Mouse (Mus musculus) forebrain, postnatal 0 days (tissue): ENCODE measurements around the gene Golt1a. TPM values are rescaled to one million over a fixed set of nuclear protein-coding genes. Genes with fewer than 3 reads are reported as not detected.

ENCODE experiments used
- ATAC-seq: fragments of 200-750 bp; cut with Nextera tagmentation; 2 replicates; pipeline ENCODE4 v1.8.0; 2017; ENCODE audit warnings: mild to moderate bottlenecking, moderate library complexity
- DNase-seq: peaks from one replicate; pipeline ENCODE4 v3.0.0-alpha.2; 2015
- H3K27ac ChIP-seq: fragments of 300-500 bp; sonication (generic); 2 replicates; pipeline ENCODE4 v1.5.1; 2014; ENCODE audit warnings: low read depth, mild to moderate bottlenecking, antibody characterized with exemption, low read length, moderate library complexity, mixed read lengths
- H3K27me3 ChIP-seq: fragments of 300-500 bp; sonication (generic); 2 replicates; pipeline ENCODE4 v1.6.1; 2014; ENCODE audit warnings: mild to moderate bottlenecking, low read length, mixed read lengths; ENCODE audit not compliant: insufficient read depth
- H3K36me3 ChIP-seq: fragments of 300-500 bp; sonication (generic); 2 replicates; pipeline ENCODE4 v1.6.1; 2014; ENCODE audit warnings: mild to moderate bottlenecking, moderate library complexity; ENCODE audit not compliant: insufficient read depth
- H3K4me1 ChIP-seq: fragments of 300-500 bp; sonication (generic); 2 replicates; pipeline ENCODE4 v1.6.1; 2014; ENCODE audit warnings: antibody characterized with exemption; ENCODE audit not compliant: insufficient read depth
- H3K4me2 ChIP-seq: fragments of 300-500 bp; sonication (generic); 2 replicates; pipeline ENCODE4 v1.6.1; 2014; ENCODE audit warnings: low read depth, mild to moderate bottlenecking, moderate library complexity
- H3K4me3 ChIP-seq: fragments of 300-500 bp; sonication (generic); 2 replicates; pipeline ENCODE4 v1.5.1; 2014; ENCODE audit warnings: low read depth, low read length, mixed read lengths
- H3K9ac ChIP-seq: fragments of 300-500 bp; sonication (generic); 2 replicates; pipeline ENCODE4 v1.6.1; 2014; ENCODE audit warnings: mild to moderate bottlenecking
- H3K9me3 ChIP-seq: fragments of 300-500 bp; sonication (generic); 2 replicates; pipeline ENCODE4 v1.6.1; 2016; ENCODE audit warnings: low read length
- CTCF ChIP-seq: sonication (generic); IDR thresholded peaks from 2 replicates; pipeline ENCODE4 v1.5.1; 2016; ENCODE audit warnings: antibody characterized with exemption, control low read depth, low read depth
- WGBS: fragments of 180-500 bp; shearing (Covaris S2); extraction: QIAGEN DNeasy Blood & Tissue Kit; methylation state at CpG from one replicate; pipeline ENCODE4 v1.1.7; 2014; 5-methylcytosine and 5-hydroxymethylcytosine counted together
- polyA plus RNA-seq: library from polyadenylated mRNA; unstranded; fragments of >200 nt; fragmentation: Nextera tagmentation; extraction: Ambion mirVana; gene quantifications from 2 replicates; pipeline ENCODE4 v1.2.1, GENCODE M21; 2015
- total RNA-seq: library from RNA; depleted of rRNA; stranded (reverse); fragments of >200 nt; gene quantifications from 2 replicates; pipeline ENCODE4 v1.2.3, GENCODE M21; 2014

Gene Golt1a
- total and polyA plus RNA-seq, 2 experiments from 2014 or later, result 0.29 TPM; not detected in 1

DNA sequence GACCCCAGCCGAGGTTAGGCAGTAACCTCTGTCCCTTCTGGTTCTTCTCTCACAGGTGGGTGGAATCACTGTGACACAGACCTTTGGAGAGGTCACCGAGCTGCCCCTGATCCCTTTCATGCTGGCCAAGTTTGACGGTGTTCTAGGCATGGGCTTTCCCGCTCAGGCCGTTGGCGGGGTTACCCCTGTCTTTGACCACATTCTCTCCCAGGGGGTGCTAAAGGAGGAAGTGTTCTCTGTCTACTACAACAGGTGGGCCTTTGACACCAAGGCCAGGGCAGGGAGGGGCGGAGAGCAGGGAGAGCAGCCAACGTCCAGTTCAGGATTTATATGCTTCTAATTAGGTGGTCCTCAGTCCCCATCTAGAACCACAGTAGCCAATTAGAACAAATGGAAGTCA lies 46.7 kb downstream of the Golt1a start:
- 66% methylated on average over 8 of the region's 8 CpGs for WGBS
- no peak for TF ChIP-seq CTCF
- Histone ChIP-seq H3K36me3 (no peaks in the 10 kb centered on the region), H3K27me3 (no peaks in the 10 kb centered on the region), H3K27ac (no peak overlapping the region), H3K4me3 (no peak overlapping the region), H3K9ac (no peak overlapping the region), H3K4me2 (no peak overlapping the region), H3K4me1 (no peaks in the 10 kb centered on the region; the same call in 1 of the 2 replicates), H3K9me3 (no peaks in the 10 kb centered on the region)
- DNase-seq, result no peak
- ATAC-seq, result no peak

DNA sequence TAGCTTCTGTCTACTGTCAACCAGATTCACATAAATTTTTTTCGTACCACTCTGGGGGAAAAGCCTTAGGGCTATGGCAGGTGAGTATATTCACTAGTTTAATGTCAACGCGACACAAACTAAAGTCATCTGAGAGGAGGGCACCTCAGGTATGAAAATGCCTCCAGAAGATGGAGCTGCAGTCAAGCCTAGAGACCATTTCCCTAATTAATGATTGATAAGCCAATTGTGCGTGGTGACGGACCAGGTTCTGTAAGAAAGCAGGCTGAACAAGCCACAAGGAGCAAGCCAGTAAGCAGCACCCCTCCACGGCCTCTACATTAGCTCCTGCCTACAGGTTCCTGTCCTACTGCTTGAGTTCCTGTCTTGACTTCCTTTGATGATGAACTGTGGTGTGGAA lies 51.4 kb downstream of the Golt1a start:
- Histone ChIP-seq H3K27ac (no peak overlapping the region), H3K4me2 (no peak overlapping the region), H3K27me3 (peaks cover 12% of the 10 kb centered on the region), H3K4me3 (no peak overlapping the region), H3K36me3 (no peaks in the 10 kb centered on the region), H3K9ac (no peak overlapping the region), H3K4me1 (0 out of 2 replicates have a peak, but pooled peaks cover 3% of the 10 kb centered on the region), H3K9me3 (no peaks in the 10 kb centered on the region)
- WGBS, result 90% methylated on average over 6 of the region's 6 CpGs
- ATAC-seq (no peak), DNase-seq (no peak)
- TF ChIP-seq CTCF, result no peak

DNA sequence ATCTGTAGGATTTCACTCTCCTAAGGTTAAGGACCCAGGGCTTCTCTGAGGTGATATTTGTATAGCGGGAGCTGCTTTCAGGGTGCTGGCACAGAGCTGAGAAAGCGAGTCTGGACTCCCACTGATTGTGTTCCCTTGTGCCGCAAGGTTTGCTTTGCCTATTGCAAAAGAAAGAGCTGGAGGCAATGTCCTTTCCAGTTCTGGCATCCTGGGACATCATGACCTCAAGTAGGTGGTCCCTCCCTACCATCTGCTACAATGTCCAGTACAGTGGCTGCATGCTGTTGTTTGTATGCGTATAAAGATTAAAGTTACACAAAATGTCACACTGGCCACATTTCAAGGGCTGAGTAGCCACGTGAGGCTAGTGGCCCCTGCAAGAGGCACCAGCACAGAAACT lies 52.5 kb downstream of the Golt1a start:
- Histone ChIP-seq H3K9ac (no peak overlapping the region), H3K4me2 (no peak overlapping the region), H3K4me1 (0 out of 2 replicates have a peak, but pooled peaks cover 3% of the 10 kb centered on the region), H3K27ac (no peak overlapping the region), H3K36me3 (no peaks in the 10 kb centered on the region), H3K9me3 (no peaks in the 10 kb centered on the region), H3K4me3 (no peak overlapping the region), H3K27me3 (peaks cover 12% of the 10 kb centered on the region)
- ATAC-seq (no peak), DNase-seq (no peak)
- 90% methylated on average over 5 of the region's 5 CpGs for WGBS
- no peak for TF ChIP-seq CTCF

DNA sequence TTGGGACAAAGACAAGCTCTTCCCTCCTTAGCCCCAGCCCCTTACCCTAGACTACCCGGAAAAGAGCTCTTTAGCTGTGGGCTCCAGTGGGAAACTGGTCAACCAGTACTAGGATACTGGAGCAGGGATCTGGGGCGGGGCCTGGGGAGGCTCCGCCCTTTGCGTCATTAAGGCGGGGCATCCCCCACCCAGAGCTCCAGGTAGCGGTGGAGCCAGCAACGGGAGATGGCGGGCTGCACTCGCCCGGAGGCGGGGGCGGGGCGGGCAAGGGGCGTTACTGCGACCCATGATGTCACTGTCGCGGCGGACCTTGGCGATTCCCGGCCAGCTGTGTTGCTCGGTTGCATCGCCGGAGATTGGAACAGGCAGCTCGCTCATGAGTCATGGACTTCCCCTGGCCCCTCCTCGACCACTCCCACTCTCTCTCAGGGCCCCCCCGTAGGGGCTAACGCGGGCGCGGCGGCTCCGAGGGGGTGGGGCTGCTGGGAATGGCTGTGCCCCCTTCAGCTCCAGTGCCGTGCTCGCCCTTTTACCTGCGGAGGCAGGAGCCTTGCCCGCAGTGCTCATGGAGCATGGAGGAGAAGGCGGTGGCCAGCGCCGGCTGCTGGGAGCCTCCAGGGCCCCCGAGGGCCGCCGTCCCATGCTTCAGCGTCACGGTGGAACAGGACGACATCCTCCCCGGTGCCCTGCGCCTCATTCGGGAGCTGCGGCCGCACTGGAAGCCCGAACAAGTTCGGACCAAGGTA lies 53.8 kb downstream of the Golt1a start, which contains the start of gene Etnk2:
Etnk2 (plus strand) TSS at position 297 of the 746 bp plus-strand sequence.
- ATAC-seq (peak; percentile 85), DNase-seq (peak; percentile 82)
- H3K27ac ChIP-seq, result 0 out of 2 replicates have a peak within 1 kb of the TSS, but pooled peaks have one; percentile 29
- 0 out of 2 replicates have a peak, but pooled peaks cover 3% of the 10 kb centered on the region for H3K4me1 ChIP-seq
- peak within 1 kb of the TSS; percentile 90 for H3K4me2 ChIP-seq
- H3K9me3 ChIP-seq, result no peaks in the 10 kb centered on the region
- H3K4me3 ChIP-seq, result peak within 1 kb of the TSS; percentile 61
- no peaks in the 10 kb centered on the region for H3K36me3 ChIP-seq
- H3K27me3 ChIP-seq, result peaks cover 12% of the 10 kb centered on the region
- peak within 1 kb of the TSS; percentile 70 for H3K9ac ChIP-seq
- TF ChIP-seq CTCF, result no peak
- 2% methylated on average over 52 of the region's 52 CpGs for WGBS

DNA sequence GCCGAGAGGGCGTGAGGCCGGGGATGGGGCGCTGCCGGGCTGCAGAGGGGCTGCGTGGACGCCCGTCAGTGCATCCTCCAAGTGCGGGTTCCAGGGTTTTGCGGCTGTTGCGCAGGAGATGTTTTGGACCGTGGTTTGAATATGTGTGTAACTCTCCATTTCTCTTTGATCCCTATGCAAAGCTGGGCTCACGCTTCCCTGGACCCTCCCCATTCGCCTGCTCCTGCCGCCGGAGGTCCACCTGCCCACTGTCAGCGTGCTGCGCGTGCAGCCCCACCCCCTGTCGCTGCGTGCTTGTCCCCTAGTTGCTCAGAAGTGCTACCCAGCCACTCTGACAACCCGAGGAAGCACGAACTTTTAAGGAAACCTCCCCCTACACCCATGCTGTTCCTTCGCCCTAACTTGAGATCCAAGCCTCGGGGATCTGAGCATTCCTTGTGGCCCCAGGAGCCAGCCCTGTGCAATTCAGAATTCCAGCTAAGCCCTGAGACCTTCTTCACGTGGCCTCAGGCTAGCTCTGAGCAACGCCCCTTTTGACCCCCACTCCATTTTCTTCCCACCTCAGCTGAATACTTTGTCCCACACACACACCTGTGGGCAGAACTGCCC lies 54.5 kb downstream of the Golt1a start:
- 0 out of 2 replicates have a peak, but pooled peaks cover 3% of the 10 kb centered on the region for H3K4me1 ChIP-seq
- peak overlapping the region; percentile 90 for H3K4me2 ChIP-seq
- TF ChIP-seq CTCF, result no peak
- no peaks in the 10 kb centered on the region; the same call in 1 of the 2 replicates for H3K36me3 ChIP-seq
- H3K9me3 ChIP-seq, result no peaks in the 10 kb centered on the region
- H3K27me3 ChIP-seq, result peaks cover 12% of the 10 kb centered on the region
- ATAC-seq, result peak; percentile 9
- H3K4me3 ChIP-seq, result peak overlapping the region; percentile 61
- no peak overlapping the region for H3K27ac ChIP-seq
- DNase-seq, result no peak
- peak overlapping the region; percentile 70 for H3K9ac ChIP-seq
- WGBS, result 4% methylated on average over 27 of the region's 27 CpGs

DNA sequence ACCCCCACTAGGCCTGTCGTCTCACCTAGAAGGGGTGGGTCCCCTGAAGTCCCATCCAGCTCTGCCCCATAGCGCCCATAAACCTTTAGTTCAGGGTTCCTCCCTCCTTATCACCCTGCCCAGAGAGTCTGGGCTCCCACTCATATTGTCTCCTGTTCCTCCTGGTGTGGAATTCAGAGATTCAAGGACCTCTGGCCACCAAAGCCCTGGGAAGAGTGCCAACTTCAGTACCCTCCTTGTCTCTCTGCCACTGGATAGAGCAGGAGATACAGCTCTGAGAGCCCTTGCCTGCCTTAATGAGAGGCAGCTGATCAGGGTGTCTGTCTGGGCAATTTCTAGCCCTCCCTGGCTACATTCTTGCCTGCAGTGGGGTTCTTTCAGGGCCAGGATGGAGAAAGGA lies 55.3 kb downstream of the Golt1a start:
- Histone ChIP-seq H3K4me3 (no peak overlapping the region), H3K9ac (no peak overlapping the region), H3K27me3 (peaks cover 12% of the 10 kb centered on the region), H3K4me1 (0 out of 2 replicates have a peak, but pooled peaks cover 3% of the 10 kb centered on the region), H3K27ac (no peak overlapping the region), H3K36me3 (no peaks in the 10 kb centered on the region; the same call in 1 of the 2 replicates), H3K4me2 (no peak overlapping the region), H3K9me3 (no peaks in the 10 kb centered on the region)
- DNase-seq (no peak), ATAC-seq (no peak)
- WGBS, result 50% methylated on average over 2 of the region's 2 CpGs
- no peak for TF ChIP-seq CTCF
